Mouse (Mus musculus) lung, postnatal 0 days (tissue): ENCODE results near the gene Fam207a.

Experiments
- CTCF ChIP-seq: IDR thresholded peaks from 2 replicates; pipeline ENCODE4 v1.5.1; 2016; ENCODE audit warnings: antibody characterized with exemption, mild to moderate bottlenecking
- EP300 ChIP-seq: IDR thresholded peaks from 2 replicates; pipeline ENCODE4 v1.6.1; 2016; ENCODE audit warnings: antibody characterized with exemption, mild to moderate bottlenecking, control low read depth

DNA sequence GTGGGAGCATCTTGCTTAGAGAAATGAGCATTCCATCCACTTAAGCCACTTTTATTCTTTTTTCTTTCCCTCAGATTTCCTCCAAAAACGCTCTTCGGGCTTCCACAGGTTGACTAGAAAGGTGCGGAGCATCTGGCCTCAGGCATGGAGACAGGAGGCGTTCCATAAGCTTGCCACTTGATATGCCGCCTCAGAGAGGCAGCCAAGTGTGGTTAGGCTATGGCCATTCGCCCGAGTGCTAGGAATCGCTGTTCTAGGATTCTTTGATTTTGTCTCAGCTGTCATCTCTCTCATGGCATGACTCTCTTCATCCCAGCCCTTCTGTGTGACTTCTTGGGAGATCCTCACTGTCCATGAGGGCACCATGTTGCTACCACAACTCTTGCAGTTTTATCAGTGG lies 54.4 kb downstream of the Fam207a start:
- TF ChIP-seq CTCF, result no peak
- TF ChIP-seq EP300, result no peak
